Mouse (Mus musculus) limb, embryonic 11.5 days (tissue): ENCODE measurements around the gene Camsap1. TPM values are rescaled to one million over a fixed set of nuclear protein-coding genes. Genes with fewer than 3 reads are reported as not detected.
A peak's percentile ranks its signal among the peaks of the same experiment; 100 is the strongest.

Experiments used
- ATAC-seq: fragments of 200-750 bp; cut with Nextera tagmentation; 2 replicates; pipeline ENCODE4 v1.8.0; 2017; ENCODE audit warnings: low read depth; ENCODE audit not compliant: insufficient number of reproducible peaks, low FRiP score, low TSS enrichment
- DNase-seq: peaks from one replicate; pipeline ENCODE4 v3.0.0-alpha.2; 2015; ENCODE audit warnings: low spot score
- H3K27ac ChIP-seq: fragments of 300-500 bp; sonication (generic); replicated peaks from 2 replicates; pipeline ENCODE4 v1.5.1; 2014; ENCODE audit warnings: low read depth, mild to moderate bottlenecking, low read length
- H3K27me3 ChIP-seq: fragments of 300-500 bp; sonication (generic); 2 replicates; pipeline ENCODE4 v1.6.1; 2014; ENCODE audit warnings: mild to moderate bottlenecking, low read length, mixed read lengths; ENCODE audit not compliant: control insufficient read depth, insufficient read depth
- H3K36me3 ChIP-seq: fragments of 300-500 bp; sonication (generic); 2 replicates; pipeline ENCODE4 v1.6.1; 2014; ENCODE audit warnings: mild to moderate bottlenecking, low read length, moderate library complexity, mixed read lengths; ENCODE audit not compliant: control insufficient read depth, insufficient read depth
- H3K4me1 ChIP-seq: fragments of 300-500 bp; sonication (generic); 2 replicates; pipeline ENCODE4 v1.6.1; 2014; ENCODE audit warnings: low read length, mixed read lengths; ENCODE audit not compliant: control insufficient read depth, insufficient read depth
- H3K4me2 ChIP-seq: fragments of 300-500 bp; sonication (generic); 2 replicates; pipeline ENCODE4 v1.6.1; 2014; ENCODE audit warnings: low read depth, mild to moderate bottlenecking, moderate library complexity; ENCODE audit not compliant: severe bottlenecking
- H3K4me3 ChIP-seq: fragments of 300-500 bp; sonication (generic); 2 replicates; pipeline ENCODE4 v1.5.1; 2014; ENCODE audit warnings: low read depth, low read length
- H3K9ac ChIP-seq: fragments of 300-500 bp; sonication (generic); 2 replicates; pipeline ENCODE4 v1.6.1; 2014; ENCODE audit warnings: mild to moderate bottlenecking, low read length
- H3K9me3 ChIP-seq: fragments of 300-500 bp; sonication (generic); 2 replicates; pipeline ENCODE4 v1.6.1; 2016; ENCODE audit warnings: low read length; ENCODE audit not compliant: control insufficient read depth
- WGBS: fragments of 180-500 bp; shearing (Covaris S2); extraction: QIAGEN DNeasy Blood & Tissue Kit; methylation state at CpG from one replicate; pipeline ENCODE4 v1.1.7; 2014; 5-methylcytosine and 5-hydroxymethylcytosine counted together
- polyA plus RNA-seq: library from polyadenylated mRNA; unstranded; fragments of >200 nt; fragmentation: Nextera tagmentation; extraction: Ambion mirVana; gene quantifications from 2 replicates; pipeline ENCODE4 v1.2.1, GENCODE M21; 2014

The Camsap1 gene
- polyA plus RNA-seq, result 29.5 and 36.8 TPM in 2 replicates

- peak within 1 kb of the TSS; percentile 97 for H3K9ac ChIP-seq
- DNase-seq (peak; percentile 100), ATAC-seq (peak; percentile 100)
- peak within 1 kb of the TSS; percentile 78 for H3K27ac ChIP-seq
- no peaks in the 10 kb centered on the region for H3K9me3 ChIP-seq
- H3K36me3 ChIP-seq, result no peaks in the 10 kb centered on the region
- H3K4me3 ChIP-seq, result peak within 1 kb of the TSS; percentile 86
- 0% methylated on average over 41 of the region's 64 CpGs for WGBS
- H3K27me3 ChIP-seq, result no peaks in the 10 kb centered on the region
- peaks cover 12% of the 10 kb centered on the region for H3K4me1 ChIP-seq
- peak within 1 kb of the TSS; percentile 83 for H3K4me2 ChIP-seq
Measured at GRCm38 (mm10) chr2:25983159-25983907, at the start of gene Camsap1. TSS of gene Camsap1 (minus strand) at chr2:25983282.

- Histone ChIP-seq H3K27ac (no peak overlapping the region), H3K27me3 (no peaks in the 10 kb centered on the region), H3K4me3 (no peak overlapping the region), H3K4me1 (no peaks in the 10 kb centered on the region), H3K9ac (no peak overlapping the region), H3K4me2 (no peak overlapping the region), H3K36me3 (no peaks in the 10 kb centered on the region), H3K9me3 (no peaks in the 10 kb centered on the region)
- no peak for DNase-seq
- ATAC-seq, result no peak
- WGBS, result 38% methylated on average over 3 of the region's 3 CpGs
Measured at GRCm38 (mm10) chr2:26030288-26030687, 47.2 kb upstream of the Camsap1 start.

DNA sequence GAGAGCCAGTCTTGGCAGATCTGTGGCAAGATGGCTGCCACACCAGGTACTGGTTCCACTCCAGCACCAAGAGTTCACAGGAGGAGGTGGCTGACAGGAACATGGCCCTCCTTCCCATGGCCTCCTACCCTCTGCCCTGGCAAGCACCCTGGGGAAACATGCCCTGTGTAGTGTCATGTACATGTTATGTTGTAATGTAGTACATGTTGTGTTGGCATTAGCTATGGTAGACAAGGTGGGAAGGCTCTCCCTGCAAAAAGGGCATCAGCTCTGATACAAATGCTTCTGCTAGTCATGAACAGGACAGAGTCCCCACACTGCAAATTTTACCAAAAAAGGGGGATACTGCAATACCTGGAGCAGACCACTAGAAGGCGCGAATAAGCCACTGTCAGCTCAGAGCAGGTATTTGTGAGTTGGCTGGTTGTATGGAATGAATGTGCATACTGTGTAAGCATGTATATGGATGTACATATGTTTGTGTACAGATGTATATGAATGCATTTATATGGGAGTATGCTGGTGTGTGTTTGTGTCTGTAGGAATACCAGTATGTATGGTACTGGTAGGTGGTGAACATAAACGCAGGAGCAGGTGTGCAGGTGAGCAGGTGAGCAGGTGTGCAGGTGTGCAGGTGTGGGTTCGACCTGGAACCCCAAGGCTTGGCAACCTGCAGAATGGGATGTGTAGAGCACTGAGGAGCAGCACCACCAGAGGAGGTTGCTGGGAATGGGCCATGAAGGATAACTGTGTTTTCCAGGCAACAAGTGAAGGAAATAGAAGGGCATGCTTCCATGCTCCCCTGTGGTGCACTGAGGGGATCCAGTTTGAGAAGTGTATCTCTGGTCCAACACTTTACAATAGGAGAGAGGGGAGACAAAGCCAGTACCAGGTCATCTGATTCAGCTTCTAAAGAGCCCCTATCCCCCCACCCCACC is 41.3 kb upstream of the Camsap1 start:
- ATAC-seq, result no peak
- no peak overlapping the region for H3K27ac ChIP-seq
- peaks cover 6% of the 10 kb centered on the region; the same call in 1 of the 2 replicates for H3K4me1 ChIP-seq
- H3K4me2 ChIP-seq, result no peak overlapping the region
- H3K27me3 ChIP-seq, result no peaks in the 10 kb centered on the region
- WGBS, result 33% methylated on average over 4 of the region's 4 CpGs
- H3K9me3 ChIP-seq, result no peaks in the 10 kb centered on the region
- H3K4me3 ChIP-seq, result no peak overlapping the region
- peak; percentile 66 for DNase-seq
- H3K36me3 ChIP-seq, result no peaks in the 10 kb centered on the region
- H3K9ac ChIP-seq, result no peak overlapping the region

DNA sequence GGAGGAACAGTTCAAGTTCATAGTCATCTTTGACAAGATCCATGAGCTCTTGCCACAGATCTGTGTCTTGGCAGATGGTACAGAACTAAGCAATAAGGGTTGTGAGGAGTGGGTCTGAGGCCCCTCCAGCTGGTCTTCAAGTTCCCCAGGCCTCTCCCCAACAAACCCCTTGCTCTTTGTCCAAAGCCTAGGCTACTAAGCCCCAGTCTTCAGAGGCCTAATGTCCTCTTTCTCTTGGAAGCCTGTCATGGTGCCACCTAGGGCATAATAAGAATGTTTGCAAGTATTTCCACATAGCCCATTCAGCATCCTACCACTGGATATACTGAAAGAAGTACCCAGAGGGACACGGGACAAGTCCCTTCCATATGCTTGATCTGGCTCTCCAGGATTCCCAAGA is 39.5 kb upstream of the Camsap1 start:
- H3K27ac ChIP-seq, result no peak overlapping the region
- no peaks in the 10 kb centered on the region for H3K9me3 ChIP-seq
- no peaks in the 10 kb centered on the region for H3K36me3 ChIP-seq
- H3K4me3 ChIP-seq, result no peak overlapping the region
- no peaks in the 10 kb centered on the region for H3K27me3 ChIP-seq
- no peak overlapping the region for H3K4me2 ChIP-seq
- H3K9ac ChIP-seq, result no peak overlapping the region
- ATAC-seq, result no peak
- DNase-seq, result no peak
- H3K4me1 ChIP-seq, result peaks cover 6% of the 10 kb centered on the region; the same call in 1 of the 2 replicates
- 97% methylated on average over 1 of the region's 1 CpGs for WGBS

DNA sequence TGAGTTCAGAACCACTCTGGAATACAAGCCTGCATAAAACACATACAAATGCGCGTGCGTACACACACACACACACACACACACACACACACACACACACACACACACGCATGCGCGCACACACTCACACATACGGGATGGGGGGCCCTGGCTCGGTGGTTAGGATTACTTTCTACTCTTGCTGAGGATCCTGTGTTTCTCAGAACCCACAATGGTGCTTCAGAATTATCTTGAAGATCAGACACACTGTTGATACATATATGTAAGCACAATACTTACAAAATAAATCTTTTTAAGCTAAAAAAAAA is 39.1 kb upstream of the Camsap1 start:
- Histone ChIP-seq H3K4me3 (no peak overlapping the region), H3K36me3 (no peaks in the 10 kb centered on the region), H3K27ac (no peak overlapping the region), H3K9me3 (no peaks in the 10 kb centered on the region), H3K27me3 (no peaks in the 10 kb centered on the region), H3K9ac (no peak overlapping the region), H3K4me2 (peak overlapping the region; percentile 26; the same call in 1 of the 2 replicates), H3K4me1 (peaks cover 6% of the 10 kb centered on the region; the same call in 1 of the 2 replicates)
- DNase-seq, result no peak
- 86% methylated on average over 8 of the region's 8 CpGs for WGBS
- no peak for ATAC-seq

DNA sequence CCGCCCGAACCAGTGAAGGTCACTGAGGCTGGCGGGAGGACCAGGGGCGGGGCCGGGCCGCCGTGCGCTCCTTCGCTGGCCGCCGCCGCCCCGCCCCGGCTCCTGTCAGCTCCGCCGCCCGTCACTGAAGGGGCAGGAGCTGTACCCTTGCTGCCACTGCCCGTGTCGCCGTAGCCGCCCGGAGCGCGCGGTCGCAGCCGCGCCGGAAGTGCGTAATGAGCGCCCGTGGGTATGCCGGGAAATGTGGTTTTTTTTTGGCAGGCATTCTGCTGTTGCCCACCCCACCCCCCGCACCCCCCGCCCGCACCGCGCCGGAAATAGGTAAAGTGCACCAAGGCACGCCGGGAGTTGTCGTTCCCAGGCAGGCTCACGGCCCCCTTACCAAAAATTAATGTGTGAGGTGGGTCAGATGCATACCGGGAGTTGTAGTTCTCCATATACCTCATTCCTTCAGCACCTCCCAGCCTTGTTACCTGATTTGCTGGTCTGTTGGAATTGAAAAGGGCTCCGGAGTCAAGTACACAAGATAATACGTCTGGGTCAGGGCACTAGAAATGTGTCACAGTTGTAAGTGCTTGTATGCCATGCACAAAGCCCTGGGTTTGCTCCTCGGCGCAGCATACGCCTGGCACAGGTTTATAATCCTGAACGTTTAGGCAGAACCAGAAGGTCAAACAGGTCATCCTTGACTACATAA is 38.6 kb upstream of the Camsap1 start, which contains the start of gene Ubac1:
Gene Ubac1 (minus strand): TSS at position 187 of the 697 bp plus-strand sequence.
- peak; percentile 88 for ATAC-seq
- Histone ChIP-seq H3K27ac (0 out of 2 replicates have a peak within 1 kb of the TSS, but pooled peaks have one; percentile 39), H3K36me3 (no peaks in the 10 kb centered on the region)

GRCm38 (mm10) chr2:26020714-26021560 is 37.9 kb upstream of the Camsap1 start:
- 0 out of 2 replicates have a peak overlapping the region, but pooled peaks have one; percentile 39 for H3K27ac ChIP-seq
- H3K4me3 ChIP-seq, result peak overlapping the region; percentile 87
- peak overlapping the region; percentile 71 for H3K4me2 ChIP-seq
- no peaks in the 10 kb centered on the region for H3K9me3 ChIP-seq
- ATAC-seq (peak; percentile 31; the same call in 1 of the 2 replicates), DNase-seq (no peak)
- H3K27me3 ChIP-seq, result no peaks in the 10 kb centered on the region
- no peaks in the 10 kb centered on the region; the same call in 1 of the 2 replicates for H3K36me3 ChIP-seq
- H3K4me1 ChIP-seq, result peaks cover 6% of the 10 kb centered on the region; the same call in 1 of the 2 replicates
- peak overlapping the region; percentile 72 for H3K9ac ChIP-seq
- WGBS, result 2% methylated on average over 38 of the region's 38 CpGs

More for the DNA sequence above, 38.6 kb upstream of the Camsap1 start, which contains the start of gene Ubac1:
- peak; percentile 93 for DNase-seq
- peak within 1 kb of the TSS; percentile 71 for H3K4me2 ChIP-seq
- no peaks in the 10 kb centered on the region for H3K27me3 ChIP-seq
- H3K4me3 ChIP-seq, result peak within 1 kb of the TSS; percentile 87
- no peaks in the 10 kb centered on the region for H3K9me3 ChIP-seq
- H3K9ac ChIP-seq, result peak within 1 kb of the TSS; percentile 72
- H3K4me1 ChIP-seq, result peaks cover 6% of the 10 kb centered on the region; the same call in 1 of the 2 replicates
- 6% methylated on average over 50 of the region's 50 CpGs for WGBS
